Mouse (Mus musculus): Measurements from ENCODE around the gene Ptprk. TPM values are rescaled to one million over a fixed set of nuclear protein-coding genes. Genes with fewer than 3 reads are reported as not detected.
A peak's percentile ranks its signal among the peaks of the same experiment; 100 is the strongest.

The Ptprk gene
- total and polyA plus RNA-seq, 3 experiments, result 0.02 to 2.4 (median 0.49) TPM

DNA sequence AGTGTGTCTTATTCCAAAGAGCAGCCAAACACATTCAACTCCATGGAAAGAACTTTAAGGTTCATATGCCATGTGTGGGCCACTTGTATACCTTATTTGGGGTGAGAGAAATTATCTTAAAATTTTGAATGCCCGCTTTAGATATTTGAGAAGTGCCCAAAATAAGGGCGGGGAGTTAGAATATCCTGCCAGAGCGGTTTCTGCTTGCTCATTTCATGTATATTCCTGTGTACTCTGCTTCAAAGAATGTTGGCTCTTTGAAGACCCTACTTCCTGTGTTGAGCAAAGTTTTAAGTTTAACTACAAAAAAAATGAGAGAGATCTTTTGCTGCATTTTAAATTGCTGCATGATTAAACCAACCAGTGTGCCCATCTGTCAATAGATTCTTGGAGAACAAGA is 492.8 kb downstream of the Ptprk start:
- no peak for DNase-seq (ENCODE audit: low spot score)
- no peaks in the 10 kb centered on the region for H3K9me3 ChIP-seq (replicated peaks)
- ATAC-seq (ENCODE audit: extremely low read depth, insufficient number of reproducible peaks, low FRiP score, poor library complexity, severe bottlenecking), result no peak
- TF ChIP-seq GATA1 (IDR thresholded peaks at IDR 0.05; ENCODE audit: borderline replicate concordance, low read length), result no peak
- no peak for TF ChIP-seq GATA2 (IDR thresholded peaks at IDR 0.05; ENCODE audit: borderline replicate concordance, low read depth, low read length)
- no peak for TF ChIP-seq TAL1 (conservative IDR thresholded peaks at IDR 0.05; ENCODE audit: low read depth, low read length)
- no peak for TF ChIP-seq POLR2AphosphoS5 (IDR thresholded peaks at IDR 0.05; ENCODE audit: insufficient replicate concordance, low read depth, low read length)
- TF ChIP-seq CTCF (IDR thresholded peaks at IDR 0.05; ENCODE audit: low read depth, low read length), result no peak
- no peaks in the 10 kb centered on the region for H3K36me3 ChIP-seq (replicated peaks)
- no peaks in the 10 kb centered on the region for H3K27me3 ChIP-seq (ENCODE audit: insufficient read depth, low read length)
- H3K4me3 ChIP-seq (ENCODE audit: low read depth, low read length), result no peak overlapping the region
- H3K4me1 ChIP-seq (ENCODE audit: insufficient read depth, low read depth, low read length), result peaks cover 29% of the 10 kb centered on the region

GRCm38 (mm10) chr10:28568047-28568446 is 493.4 kb downstream of the Ptprk start:
- no peak for TF ChIP-seq CTCF (IDR thresholded peaks at IDR 0.05; ENCODE audit: low read depth, low read length)
- no peak for TF ChIP-seq TAL1 (conservative IDR thresholded peaks at IDR 0.05; ENCODE audit: low read depth, low read length)
- no peak for TF ChIP-seq GATA1 (IDR thresholded peaks at IDR 0.05; ENCODE audit: borderline replicate concordance, low read length)
- TF ChIP-seq GATA2 (IDR thresholded peaks at IDR 0.05; ENCODE audit: borderline replicate concordance, low read depth, low read length), result no peak
- TF ChIP-seq POLR2AphosphoS5 (IDR thresholded peaks at IDR 0.05; ENCODE audit: insufficient replicate concordance, low read depth, low read length), result no peak
- no peaks in the 10 kb centered on the region for H3K27me3 ChIP-seq (ENCODE audit: insufficient read depth, low read length)
- no peaks in the 10 kb centered on the region for H3K36me3 ChIP-seq (replicated peaks)
- peaks cover 29% of the 10 kb centered on the region for H3K4me1 ChIP-seq (ENCODE audit: insufficient read depth, low read depth, low read length)
- DNase-seq (ENCODE audit: low spot score), result no peak
- H3K4me3 ChIP-seq (ENCODE audit: low read depth, low read length), result no peak overlapping the region
- H3K9me3 ChIP-seq (replicated peaks), result no peaks in the 10 kb centered on the region
- peak; percentile 55 for ATAC-seq (ENCODE audit: extremely low read depth, insufficient number of reproducible peaks, low FRiP score, poor library complexity, severe bottlenecking)

GRCm38 (mm10) chr10:28579596-28579995 is 505.0 kb downstream of the Ptprk start:
- ATAC-seq (ENCODE audit: extremely low read depth, insufficient number of reproducible peaks, low FRiP score, poor library complexity, severe bottlenecking) (peak; percentile 22; the same call in 1 of the 2 replicates), DNase-seq (ENCODE audit: low spot score) (no peak)
- TF ChIP-seq GATA1 (IDR thresholded peaks at IDR 0.05; ENCODE audit: borderline replicate concordance, low read length) (no peak), TAL1 (conservative IDR thresholded peaks at IDR 0.05; ENCODE audit: low read depth, low read length) (no peak)
- Histone ChIP-seq H3K27me3 (ENCODE audit: insufficient read depth, low read length) (no peaks in the 10 kb centered on the region), H3K4me1 (ENCODE audit: insufficient read depth, low read depth, low read length) (peaks cover 4% of the 10 kb centered on the region; the same call in 1 of the 2 replicates), H3K9me3 (replicated peaks) (no peaks in the 10 kb centered on the region), H3K36me3 (replicated peaks) (no peaks in the 10 kb centered on the region), H3K4me3 (ENCODE audit: low read depth, low read length) (no peak overlapping the region)

DNA sequence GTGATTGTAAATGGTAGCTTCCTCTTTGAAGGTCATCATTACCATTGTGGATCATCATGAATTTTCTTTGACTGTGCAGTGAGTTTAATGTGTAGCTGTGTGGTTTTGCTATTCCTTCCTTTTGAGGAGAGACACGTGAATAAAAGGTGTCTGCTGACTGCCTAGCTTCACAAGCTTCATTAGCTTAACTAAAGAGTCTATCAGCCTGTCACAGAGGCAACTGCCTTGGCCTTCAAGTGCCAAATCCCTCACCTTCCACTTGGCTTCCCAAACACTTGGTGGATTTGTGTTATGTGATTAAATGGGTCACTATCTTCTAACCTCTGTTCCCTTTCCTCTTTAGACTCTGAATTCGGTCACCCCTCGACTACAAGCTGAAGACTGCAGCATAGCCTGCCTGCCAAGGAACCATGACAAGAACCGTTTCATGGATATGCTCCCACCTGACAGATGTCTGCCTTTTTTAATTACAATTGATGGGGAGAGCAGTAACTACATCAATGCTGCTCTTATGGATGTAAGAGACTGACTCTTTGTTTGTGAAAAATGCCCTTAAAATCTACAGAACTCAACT is 512.0 kb downstream of the Ptprk start:
- no peak for TF ChIP-seq GATA2 (IDR thresholded peaks at IDR 0.05; ENCODE audit: borderline replicate concordance, low read depth, low read length)
- TF ChIP-seq CTCF (IDR thresholded peaks at IDR 0.05; ENCODE audit: low read depth, low read length), result no peak
- no peak for TF ChIP-seq GATA1 (IDR thresholded peaks at IDR 0.05; ENCODE audit: borderline replicate concordance, low read length)
- no peak for TF ChIP-seq POLR2AphosphoS5 (IDR thresholded peaks at IDR 0.05; ENCODE audit: insufficient replicate concordance, low read depth, low read length)
- TF ChIP-seq TAL1 (conservative IDR thresholded peaks at IDR 0.05; ENCODE audit: low read depth, low read length), result no peak
- DNase-seq (ENCODE audit: low spot score) (no peak), ATAC-seq (ENCODE audit: extremely low read depth, insufficient number of reproducible peaks, low FRiP score, poor library complexity, severe bottlenecking) (no peak)
- no peak overlapping the region for H3K4me3 ChIP-seq (ENCODE audit: low read depth, low read length)
- H3K36me3 ChIP-seq (replicated peaks), result no peaks in the 10 kb centered on the region
- H3K4me1 ChIP-seq (ENCODE audit: insufficient read depth, low read depth, low read length), result peaks cover 29% of the 10 kb centered on the region
- no peaks in the 10 kb centered on the region for H3K9me3 ChIP-seq (replicated peaks)
- H3K27me3 ChIP-seq (ENCODE audit: insufficient read depth, low read length), result no peaks in the 10 kb centered on the region

DNA sequence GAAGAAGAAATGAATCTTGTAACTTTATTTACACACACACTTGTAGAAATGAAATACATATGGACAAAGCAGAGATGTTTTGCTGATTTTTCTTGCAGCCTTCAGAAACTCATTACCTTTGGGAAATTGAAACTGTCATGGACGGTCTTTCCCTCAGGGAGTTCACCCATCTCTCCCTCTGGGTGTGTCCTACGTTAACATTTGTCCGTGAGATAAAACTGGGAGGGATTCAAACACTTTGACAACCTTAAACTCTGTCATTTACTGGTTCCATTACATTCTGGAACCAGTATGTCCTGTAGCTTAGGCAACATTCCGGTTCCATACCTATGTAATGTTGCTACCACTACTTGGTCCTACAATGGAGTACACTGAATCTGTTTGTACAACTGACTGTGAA is 513.8 kb downstream of the Ptprk start:
- Histone ChIP-seq H3K27me3 (ENCODE audit: insufficient read depth, low read length) (no peaks in the 10 kb centered on the region), H3K36me3 (replicated peaks) (no peaks in the 10 kb centered on the region), H3K4me3 (ENCODE audit: low read depth, low read length) (no peak overlapping the region), H3K4me1 (ENCODE audit: insufficient read depth, low read depth, low read length) (peaks cover 44% of the 10 kb centered on the region), H3K9me3 (replicated peaks) (no peaks in the 10 kb centered on the region)
- ATAC-seq (ENCODE audit: extremely low read depth, insufficient number of reproducible peaks, low FRiP score, poor library complexity, severe bottlenecking) (no peak), DNase-seq (ENCODE audit: low spot score) (no peak)
- TF ChIP-seq POLR2AphosphoS5 (IDR thresholded peaks at IDR 0.05; ENCODE audit: insufficient replicate concordance, low read depth, low read length) (no peak), CTCF (IDR thresholded peaks at IDR 0.05; ENCODE audit: low read depth, low read length) (no peak)

- ATAC-seq (ENCODE audit: extremely low read depth, insufficient number of reproducible peaks, low FRiP score, poor library complexity, severe bottlenecking), result peak; percentile 89
- Histone ChIP-seq H3K9me3 (replicated peaks) (no peaks in the 10 kb centered on the region), H3K27me3 (ENCODE audit: insufficient read depth, low read length) (no peaks in the 10 kb centered on the region), H3K4me1 (ENCODE audit: insufficient read depth, low read depth, low read length) (peaks cover 51% of the 10 kb centered on the region), H3K36me3 (replicated peaks) (no peaks in the 10 kb centered on the region), H3K4me3 (ENCODE audit: low read depth, low read length) (no peak overlapping the region)
- DNase-seq (ENCODE audit: low spot score), result peak; percentile 5
- no peak for TF ChIP-seq TAL1 (conservative IDR thresholded peaks at IDR 0.05; ENCODE audit: low read depth, low read length)
- TF ChIP-seq GATA1 (IDR thresholded peaks at IDR 0.05; ENCODE audit: borderline replicate concordance, low read length), result no peak
- TF ChIP-seq GATA2 (IDR thresholded peaks at IDR 0.05; ENCODE audit: borderline replicate concordance, low read depth, low read length), result no peak
- no peak for TF ChIP-seq POLR2AphosphoS5 (IDR thresholded peaks at IDR 0.05; ENCODE audit: insufficient replicate concordance, low read depth, low read length)
- no peak for TF ChIP-seq CTCF (IDR thresholded peaks at IDR 0.05; ENCODE audit: low read depth, low read length)
Measured at GRCm38 (mm10) chr10:28590822-28591221, 516.2 kb downstream of the Ptprk start.
